Mouse (Mus musculus): ENCODE measurements around the gene Gm42372. TPM values are rescaled to one million over a fixed set of nuclear protein-coding genes. Genes with fewer than 3 reads are reported as not detected.
A peak's percentile ranks its signal among the peaks of the same experiment; 100 is the strongest.

Gene Gm42372
- polyA plus RNA-seq, 1 experiment from 2014 or later: 4.3 TPM

DNA sequence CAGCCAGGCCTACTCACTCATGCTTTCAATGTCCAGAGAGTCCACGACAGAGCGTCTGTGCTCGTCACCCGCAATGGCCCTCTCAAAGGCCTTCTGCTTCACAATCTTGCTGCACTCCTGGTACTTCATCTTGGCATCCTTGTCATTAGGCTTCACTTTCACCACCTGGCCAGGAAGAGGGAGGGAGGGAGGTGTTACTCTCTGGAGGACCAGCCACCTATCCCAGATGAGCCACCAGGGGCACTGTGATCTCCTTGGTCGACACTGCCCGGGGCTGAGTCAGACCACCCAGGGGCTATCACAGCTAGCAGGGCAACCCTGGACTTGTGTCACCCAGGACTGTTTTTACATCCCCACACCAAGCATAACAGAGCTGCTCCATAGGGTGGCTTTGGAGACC, 32.5 kb downstream of the Gm42372 start:
- H3K27ac ChIP-seq (replicated peaks): no peak overlapping the region
- no peak overlapping the region for H3K9ac ChIP-seq (replicated peaks)
- H3K9me3 ChIP-seq: no peaks in the 10 kb centered on the region
- no peaks in the 10 kb centered on the region for H3K27me3 ChIP-seq
- WGBS: 83% methylated on average over 6 of the region's 6 CpGs
- ATAC-seq (replicated peaks): no peak
- H3K4me2 ChIP-seq (replicated peaks): no peak overlapping the region
- no peak overlapping the region for H3K4me3 ChIP-seq
- peaks cover 22% of the 10 kb centered on the region for H3K4me1 ChIP-seq
- peaks cover 57% of the 10 kb centered on the region for H3K36me3 ChIP-seq

DNA sequence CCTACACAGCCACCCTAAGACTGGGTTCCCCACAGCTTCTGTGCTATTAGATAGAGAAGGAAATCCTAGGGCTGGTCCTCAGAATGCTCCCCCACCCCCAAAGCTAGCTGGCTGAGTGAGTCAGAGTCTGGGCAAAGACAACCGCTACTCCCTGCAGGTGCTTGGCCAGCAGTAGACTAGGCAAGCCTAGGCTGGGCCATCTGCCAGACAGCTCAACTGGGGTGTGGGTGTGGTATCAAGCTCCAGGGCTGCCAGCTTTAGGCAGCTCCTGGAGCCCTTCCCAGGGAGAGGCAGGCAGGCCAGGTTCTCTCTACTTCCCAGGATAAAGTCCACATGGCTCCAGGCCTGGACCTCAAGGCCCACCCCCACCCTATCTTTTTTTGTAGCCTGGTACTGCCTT, 34.1 kb downstream of the Gm42372 start:
- Histone ChIP-seq H3K4me3 (no peak overlapping the region), H3K27ac (replicated peaks) (peak overlapping the region; percentile 66), H3K27me3 (no peaks in the 10 kb centered on the region), H3K36me3 (peaks cover 62% of the 10 kb centered on the region), H3K4me1 (peaks cover 22% of the 10 kb centered on the region), H3K9ac (replicated peaks) (no peak overlapping the region), H3K4me2 (replicated peaks) (no peak overlapping the region), H3K9me3 (no peaks in the 10 kb centered on the region)
- 26% methylated on average over 1 of the region's 1 CpGs for WGBS
- peak; percentile 94 for ATAC-seq (replicated peaks)

DNA sequence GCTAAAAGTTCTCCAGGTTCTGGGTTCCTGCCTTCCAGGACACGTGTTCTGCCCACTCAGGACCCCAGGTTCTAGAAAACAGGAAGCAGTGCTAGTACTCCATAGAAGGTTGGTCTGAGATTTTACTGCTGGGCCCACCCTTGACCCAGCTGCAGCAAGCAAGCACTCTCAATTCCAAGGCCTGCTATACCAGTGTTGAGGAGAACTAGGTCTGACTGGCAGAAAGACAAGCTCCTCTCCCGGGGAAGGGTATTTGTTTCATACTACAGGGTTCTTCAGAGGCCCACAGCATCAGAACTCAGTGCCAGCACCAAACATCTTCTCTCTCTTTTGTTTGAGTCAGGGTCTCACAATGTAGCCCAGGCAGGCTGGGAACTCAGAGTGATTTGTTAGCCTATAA, 35.0 kb downstream of the Gm42372 start:
- H3K9ac ChIP-seq (replicated peaks): no peak overlapping the region
- no peak for ATAC-seq (replicated peaks)
- peaks cover 62% of the 10 kb centered on the region for H3K36me3 ChIP-seq
- H3K27me3 ChIP-seq: no peaks in the 10 kb centered on the region
- H3K4me1 ChIP-seq: peaks cover 22% of the 10 kb centered on the region
- H3K9me3 ChIP-seq: no peaks in the 10 kb centered on the region
- no peak overlapping the region for H3K4me3 ChIP-seq
- no peak overlapping the region for H3K4me2 ChIP-seq (replicated peaks)
- peak overlapping the region; percentile 66; the same call in 1 of the 2 replicates for H3K27ac ChIP-seq (replicated peaks)
- 84% methylated on average over 2 of the region's 2 CpGs for WGBS

DNA sequence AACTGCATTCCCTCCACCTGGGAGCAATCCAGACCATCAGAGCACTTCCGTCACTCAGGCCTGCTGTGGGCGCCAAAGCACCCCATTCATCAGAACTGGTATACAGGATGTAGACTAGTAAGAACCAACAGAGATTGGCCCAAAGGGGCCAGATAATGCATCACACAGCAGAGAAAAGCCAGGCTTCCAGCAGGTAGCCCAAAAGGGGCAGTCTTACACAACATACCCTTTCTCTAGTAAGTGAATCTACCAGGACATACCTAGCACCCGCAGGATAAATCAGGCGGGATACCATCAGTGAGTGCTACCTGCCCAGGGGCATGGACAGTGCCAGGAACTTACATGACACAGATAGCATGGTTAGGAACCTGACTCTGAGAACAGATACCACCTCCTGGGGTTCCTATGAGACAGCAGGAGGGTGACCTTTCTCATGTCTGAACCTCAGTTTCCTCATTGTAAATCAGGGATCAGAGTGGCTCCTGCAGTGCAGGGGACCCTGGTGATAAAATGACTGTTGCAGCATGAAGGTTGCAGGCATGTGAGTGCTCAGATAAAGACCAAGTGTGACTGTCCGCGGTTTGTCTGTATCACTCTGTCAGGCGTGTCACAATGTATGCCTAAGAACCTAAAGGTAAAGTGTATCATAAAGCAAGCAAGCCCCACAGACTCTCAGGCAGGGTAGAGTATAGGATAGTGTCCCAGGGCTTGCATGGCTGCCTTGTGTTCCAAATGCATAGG, 36.7 kb downstream of the Gm42372 start:
- Histone ChIP-seq H3K9me3 (no peaks in the 10 kb centered on the region), H3K27ac (replicated peaks) (no peak overlapping the region), H3K4me2 (replicated peaks) (no peak overlapping the region), H3K4me3 (no peak overlapping the region), H3K9ac (replicated peaks) (no peak overlapping the region), H3K27me3 (no peaks in the 10 kb centered on the region), H3K4me1 (peaks cover 26% of the 10 kb centered on the region), H3K36me3 (peaks cover 50% of the 10 kb centered on the region)
- ATAC-seq (replicated peaks): no peak
- 87% methylated on average over 7 of the region's 7 CpGs for WGBS

DNA sequence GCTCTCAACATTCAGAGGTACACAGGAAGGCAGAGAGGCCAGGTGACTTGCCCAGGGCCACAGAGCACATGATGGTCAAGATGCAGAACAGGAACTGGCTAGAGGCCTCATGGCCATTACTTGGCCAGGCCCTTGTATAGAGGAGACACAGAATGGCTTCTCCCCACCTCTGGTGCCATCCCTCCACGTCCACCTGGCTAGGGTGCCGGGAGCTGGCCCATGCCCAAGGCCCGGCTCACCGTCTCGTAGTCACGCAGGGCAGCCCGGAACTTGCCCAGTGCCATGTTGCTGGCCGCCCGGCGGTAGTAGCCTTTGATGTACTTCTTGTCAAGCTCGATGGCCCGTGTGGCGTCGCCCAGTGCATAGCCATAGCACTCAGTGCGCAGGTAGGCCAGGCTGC, 39.3 kb downstream of the Gm42372 start:
- Histone ChIP-seq H3K27ac (replicated peaks) (no peak overlapping the region), H3K4me1 (peaks cover 33% of the 10 kb centered on the region), H3K4me3 (no peak overlapping the region), H3K36me3 (peaks cover 38% of the 10 kb centered on the region), H3K9ac (replicated peaks) (no peak overlapping the region), H3K27me3 (no peaks in the 10 kb centered on the region), H3K4me2 (replicated peaks) (no peak overlapping the region), H3K9me3 (no peaks in the 10 kb centered on the region)
- no peak for ATAC-seq (replicated peaks)
- 95% methylated on average over 15 of the region's 15 CpGs for WGBS

DNA sequence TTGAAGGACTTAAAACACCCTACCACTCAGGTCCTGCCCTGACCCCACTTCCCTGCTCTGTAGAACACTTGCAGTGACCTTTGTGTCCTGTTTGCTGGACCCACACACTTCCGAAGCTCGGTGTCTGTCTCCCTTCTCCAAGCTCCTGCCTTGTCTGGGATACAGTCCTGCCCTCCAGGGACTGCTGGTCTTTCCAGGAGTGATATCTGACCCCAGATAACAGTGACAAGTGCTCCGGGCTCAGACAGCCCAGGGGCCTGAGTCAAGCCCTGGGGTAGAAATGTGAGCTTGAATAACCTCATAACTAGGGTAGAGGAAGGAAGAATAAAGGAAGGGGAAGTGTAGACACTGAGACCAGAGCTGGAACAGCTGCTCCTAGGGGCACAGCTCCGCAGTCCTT, 40.8 kb downstream of the Gm42372 start:
- 92% methylated on average over 4 of the region's 4 CpGs for WGBS
- no peak overlapping the region for H3K9ac ChIP-seq (replicated peaks)

DNA sequence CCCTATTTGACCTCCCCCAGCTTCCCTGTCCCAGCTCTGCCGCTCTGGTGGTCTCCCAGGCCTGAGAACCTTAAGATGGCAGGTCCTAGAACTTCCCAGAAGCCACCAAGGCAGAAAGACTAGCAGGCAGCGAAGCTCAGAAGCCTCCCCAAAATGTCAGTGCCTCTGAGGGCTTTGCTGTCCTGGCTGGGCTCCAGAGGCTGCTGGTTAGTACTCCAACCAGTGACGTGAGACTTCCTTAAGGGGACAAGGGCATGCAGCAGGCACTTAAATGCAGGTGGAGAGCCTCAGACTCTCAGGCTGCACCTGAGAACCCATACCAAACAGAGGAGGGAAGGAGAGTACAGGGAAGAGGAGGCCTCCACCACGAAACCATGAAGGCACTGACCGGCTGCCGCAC, 41.3 kb downstream of the Gm42372 start:
- Histone ChIP-seq H3K9me3 (no peaks in the 10 kb centered on the region), H3K27me3 (no peaks in the 10 kb centered on the region), H3K4me1 (peaks cover 28% of the 10 kb centered on the region), H3K36me3 (peaks cover 38% of the 10 kb centered on the region), H3K27ac (replicated peaks) (no peak overlapping the region), H3K4me2 (replicated peaks) (no peak overlapping the region), H3K4me3 (no peak overlapping the region), H3K9ac (replicated peaks) (no peak overlapping the region)
- 92% methylated on average over 6 of the region's 6 CpGs for WGBS
- no peak for ATAC-seq (replicated peaks)

More for the DNA sequence above, 40.8 kb downstream of the Gm42372 start:
- H3K36me3 ChIP-seq: peaks cover 38% of the 10 kb centered on the region
- no peak overlapping the region for H3K4me2 ChIP-seq (replicated peaks)
- no peaks in the 10 kb centered on the region for H3K9me3 ChIP-seq
- no peak overlapping the region for H3K4me3 ChIP-seq
- peaks cover 28% of the 10 kb centered on the region for H3K4me1 ChIP-seq
- H3K27me3 ChIP-seq: no peaks in the 10 kb centered on the region
- ATAC-seq (replicated peaks): no peak
- H3K27ac ChIP-seq (replicated peaks): no peak overlapping the region

DNA sequence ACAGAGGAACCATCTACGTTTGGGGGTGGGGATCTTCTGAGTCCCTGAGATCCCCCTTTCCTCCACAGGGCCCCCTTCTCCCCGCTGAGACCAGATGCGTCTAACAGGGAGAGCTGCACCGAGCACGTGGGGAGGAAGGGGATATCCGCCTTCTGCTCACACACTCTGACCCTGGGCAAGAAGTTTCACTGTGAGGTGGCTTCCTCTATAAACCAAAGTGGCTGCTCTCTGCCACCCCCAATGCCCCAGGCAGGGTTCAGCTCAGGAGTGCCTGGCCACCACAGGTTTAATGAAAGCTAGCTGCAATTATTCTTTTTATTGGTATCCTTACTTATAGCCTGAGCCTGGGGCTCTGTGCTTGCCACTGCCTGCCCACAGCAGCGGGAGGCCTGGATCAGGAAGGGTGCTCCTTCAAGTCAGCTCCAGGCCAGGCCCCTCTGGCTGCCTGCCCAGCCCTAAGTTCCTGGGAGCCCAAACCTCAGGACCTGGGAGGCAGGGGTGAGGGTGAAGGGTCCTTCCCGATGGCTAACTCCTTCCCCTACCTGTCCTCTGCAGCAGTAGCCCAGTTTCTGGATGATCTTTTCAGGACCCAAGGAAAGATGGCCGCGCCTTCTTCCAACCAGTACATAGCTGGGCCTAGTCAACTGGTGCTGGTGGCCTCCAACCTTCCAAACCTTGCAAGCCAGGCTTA, 42.1 kb downstream of the Gm42372 start:
- no peak overlapping the region for H3K27ac ChIP-seq (replicated peaks)
- peaks cover 28% of the 10 kb centered on the region for H3K4me1 ChIP-seq
- no peaks in the 10 kb centered on the region for H3K9me3 ChIP-seq
- no peaks in the 10 kb centered on the region for H3K27me3 ChIP-seq
- no peak overlapping the region for H3K4me3 ChIP-seq
- no peak overlapping the region for H3K4me2 ChIP-seq (replicated peaks)
- no peak for ATAC-seq (replicated peaks)
- H3K9ac ChIP-seq (replicated peaks): peak overlapping the region; percentile 3; the same call in 1 of the 2 replicates
- WGBS: 85% methylated on average over 10 of the region's 10 CpGs
- peaks cover 32% of the 10 kb centered on the region for H3K36me3 ChIP-seq

DNA sequence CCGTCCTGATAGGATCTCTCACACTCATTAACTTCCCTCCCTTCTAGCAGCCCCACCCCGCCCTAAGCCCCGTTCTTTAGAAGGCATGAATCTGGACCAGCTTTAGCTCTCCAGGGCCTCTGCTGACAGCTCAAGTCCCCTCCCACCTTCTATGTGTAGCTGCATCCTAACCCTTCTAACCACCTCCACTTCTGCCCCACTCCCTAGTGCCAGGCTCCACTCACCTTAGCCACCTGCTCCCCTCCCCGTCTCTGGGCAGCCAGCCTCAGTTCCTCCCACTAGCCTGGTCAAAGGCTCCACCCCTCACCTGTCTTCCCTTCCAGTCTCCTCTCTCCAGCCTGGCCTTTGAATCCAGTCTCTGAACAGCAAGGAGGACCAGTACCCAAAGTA, 42.6 kb downstream of the Gm42372 start:
- Histone ChIP-seq H3K36me3 (peaks cover 27% of the 10 kb centered on the region), H3K9ac (replicated peaks) (no peak overlapping the region), H3K27ac (replicated peaks) (no peak overlapping the region), H3K27me3 (no peaks in the 10 kb centered on the region), H3K4me2 (replicated peaks) (no peak overlapping the region), H3K9me3 (no peaks in the 10 kb centered on the region), H3K4me1 (peaks cover 28% of the 10 kb centered on the region), H3K4me3 (no peak overlapping the region)
- WGBS: 79% methylated on average over 4 of the region's 4 CpGs
- no peak for ATAC-seq (replicated peaks)

DNA sequence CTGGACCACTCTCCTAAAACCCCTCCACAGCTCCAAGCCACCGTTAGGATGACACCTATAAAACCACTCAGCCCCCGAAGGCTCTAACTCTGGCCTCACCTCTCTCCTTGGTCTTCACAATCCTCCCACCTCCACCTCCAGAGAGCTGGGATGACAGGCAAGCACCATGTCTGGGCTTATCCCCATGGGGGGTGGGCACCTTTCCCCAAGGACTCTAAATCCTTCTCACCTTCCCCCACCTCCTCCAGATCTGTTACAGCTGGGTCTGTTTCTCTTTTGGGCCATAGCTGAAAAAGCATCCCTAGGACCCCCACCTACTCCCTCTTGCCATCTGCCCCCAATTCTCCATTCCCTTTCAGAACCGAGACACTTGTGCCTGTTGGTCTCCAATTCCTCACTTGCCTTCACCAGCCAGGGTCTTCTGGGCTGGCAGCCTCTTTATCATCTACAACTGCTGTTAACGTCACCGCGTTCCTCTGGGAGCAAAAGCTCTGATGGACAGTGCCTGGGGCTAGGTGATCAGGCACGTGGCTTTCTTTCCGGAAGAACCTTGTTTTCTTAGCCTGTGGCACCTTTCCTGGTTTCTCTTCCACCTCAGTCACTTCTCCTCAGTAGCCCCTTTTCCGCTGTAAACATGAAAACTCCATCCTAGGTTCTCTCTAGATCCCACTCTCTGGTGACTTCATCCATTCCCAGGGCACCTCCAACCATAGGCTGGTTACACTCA, 43.2 kb downstream of the Gm42372 start:
- Histone ChIP-seq H3K4me3 (peak overlapping the region; percentile 85; the same call in 1 of the 2 replicates), H3K4me2 (replicated peaks) (peak overlapping the region; percentile 72), H3K9ac (replicated peaks) (0 out of 2 replicates have a peak overlapping the region, but pooled peaks have one; percentile 88), H3K27me3 (no peaks in the 10 kb centered on the region), H3K27ac (replicated peaks) (no peak overlapping the region), H3K9me3 (no peaks in the 10 kb centered on the region), H3K4me1 (peaks cover 28% of the 10 kb centered on the region), H3K36me3 (peaks cover 21% of the 10 kb centered on the region)
- no peak for ATAC-seq (replicated peaks)
- 86% methylated on average over 9 of the region's 9 CpGs for WGBS

DNA sequence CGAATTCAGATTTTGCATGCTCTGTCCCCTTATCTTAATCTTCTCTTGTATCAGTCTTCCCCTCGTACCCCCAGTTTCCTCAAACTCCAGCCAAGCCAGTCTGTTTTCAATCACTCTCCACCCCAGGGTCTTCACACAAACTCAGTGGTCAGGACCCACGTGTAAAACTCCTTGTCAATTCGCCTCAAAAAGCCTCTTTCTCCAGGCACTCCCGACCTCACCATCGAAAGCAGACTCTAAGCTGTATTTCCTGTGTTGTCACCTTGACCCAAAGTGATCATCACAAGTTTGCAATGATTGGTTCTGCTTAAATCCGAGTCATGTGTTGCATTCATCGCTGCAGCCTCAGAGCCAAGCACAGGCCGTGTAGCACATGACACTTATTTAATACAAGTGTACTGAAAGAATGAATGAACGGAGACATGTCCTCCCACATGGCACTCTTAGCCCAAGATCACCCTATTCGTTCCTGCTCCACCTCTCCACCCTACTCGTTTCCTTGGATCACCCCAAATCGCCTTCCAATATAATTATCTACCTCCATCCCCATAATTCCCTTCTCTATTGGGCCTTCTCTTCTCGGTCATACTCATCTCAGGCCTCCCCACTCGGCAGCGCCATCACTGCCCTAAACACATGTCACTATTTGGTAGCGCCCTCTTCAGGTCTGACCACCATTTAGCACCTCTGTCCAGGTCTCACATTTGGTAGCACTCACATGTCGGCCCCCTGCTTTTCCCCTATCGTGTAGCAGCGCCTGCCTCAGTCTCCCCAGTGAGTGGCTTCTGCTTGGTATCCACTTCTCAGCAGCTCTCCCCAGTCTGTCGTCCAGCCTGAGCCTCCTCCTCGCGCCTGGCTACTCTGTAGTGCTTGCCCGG, 44.1 kb downstream of the Gm42372 start:
- H3K4me3 ChIP-seq: peak overlapping the region; percentile 85
- no peaks in the 10 kb centered on the region for H3K27me3 ChIP-seq
- 9% methylated on average over 24 of the region's 24 CpGs for WGBS
- H3K4me1 ChIP-seq: peaks cover 28% of the 10 kb centered on the region
- no peaks in the 10 kb centered on the region for H3K9me3 ChIP-seq
- peak overlapping the region; percentile 60; the same call in 1 of the 2 replicates for H3K27ac ChIP-seq (replicated peaks)
- H3K9ac ChIP-seq (replicated peaks): peak overlapping the region; percentile 88
- H3K36me3 ChIP-seq: peaks cover 12% of the 10 kb centered on the region; the same call in 1 of the 2 replicates
- peak; percentile 58 for ATAC-seq (replicated peaks)
- peak overlapping the region; percentile 72 for H3K4me2 ChIP-seq (replicated peaks)

Measured in forebrain, embryonic 15.5 days (tissue).